Mouse (Mus musculus) megakaryocyte-erythroid progenitor cell, adult 5-6 weeks (primary cell): Measurements from ENCODE around the gene C1qtnf4. TPM values are rescaled to one million over a fixed set of nuclear protein-coding genes. Genes with fewer than 3 reads are reported as not detected.

ENCODE experiments used
- ATAC-seq: replicated peaks from 2 replicates; pipeline ENCODE4 v1.8.0; 2016; ENCODE audit warnings: mild to moderate bottlenecking, inconsistent platforms; ENCODE audit not compliant: severe bottlenecking, poor library complexity, low FRiP score, low TSS enrichment
- total RNA-seq, 2 experiments: library from RNA; stranded (forward) in 1 of 2; stranded (reverse) in 1 of 2; fragments of 200-1000, 215-1000 nt in 1 of 2; fragments of >200 nt in 1 of 2; fragmentation: Nextera tagmentation in 1 of 2; gene quantifications; 2 replicates each; pipeline ENCODE4 v1.2.3; 2014 to 2017

The C1qtnf4 gene
- not detected in 2 replicates for total RNA-seq (2014; fragmentation: Nextera tagmentation)
- not detected in 2 replicates for total RNA-seq (2017)

DNA sequence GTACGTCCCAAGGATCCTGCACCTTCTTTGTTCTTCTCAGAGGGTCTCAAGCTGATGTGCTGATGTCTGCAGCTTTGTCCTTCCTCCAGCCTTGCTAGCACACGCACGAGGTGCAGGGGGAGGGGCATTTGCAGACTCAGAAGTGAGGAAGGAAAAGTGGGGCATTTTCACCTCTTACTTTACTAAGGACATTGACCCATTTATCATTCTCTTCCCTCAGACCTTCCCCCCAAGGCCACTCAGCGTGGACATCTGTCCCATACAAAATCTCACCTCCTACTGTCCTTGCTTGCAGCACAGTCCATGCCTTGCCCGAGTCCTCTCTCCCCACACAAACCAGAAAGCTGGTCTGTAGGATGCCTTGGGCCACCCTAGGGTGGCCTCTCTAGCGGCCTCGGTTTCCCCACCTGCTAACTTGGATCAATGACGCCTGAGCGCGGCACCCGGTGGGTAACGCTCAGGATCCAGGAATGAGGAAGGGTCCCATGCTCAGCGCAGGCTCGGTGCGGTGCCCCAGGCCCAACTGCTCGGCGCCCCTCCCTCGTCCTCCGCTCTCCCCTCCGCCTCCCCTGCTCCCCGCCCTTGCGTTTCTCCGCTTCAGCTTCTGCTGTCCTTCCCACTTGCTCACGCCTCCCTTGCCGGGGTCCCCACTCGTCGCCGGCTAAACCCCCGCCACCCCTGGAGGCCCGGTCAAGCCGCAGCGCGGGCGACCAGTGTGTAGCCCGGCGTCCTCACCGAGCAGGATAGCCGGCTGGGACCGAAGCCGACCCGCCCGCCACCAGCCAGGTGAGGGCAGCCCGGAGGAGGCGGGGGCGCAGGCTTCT, at the start of gene C1qtnf4:
TSS of gene C1qtnf4 (plus strand) at position 643 of the 824 bp plus-strand sequence.
- no peak for ATAC-seq

DNA sequence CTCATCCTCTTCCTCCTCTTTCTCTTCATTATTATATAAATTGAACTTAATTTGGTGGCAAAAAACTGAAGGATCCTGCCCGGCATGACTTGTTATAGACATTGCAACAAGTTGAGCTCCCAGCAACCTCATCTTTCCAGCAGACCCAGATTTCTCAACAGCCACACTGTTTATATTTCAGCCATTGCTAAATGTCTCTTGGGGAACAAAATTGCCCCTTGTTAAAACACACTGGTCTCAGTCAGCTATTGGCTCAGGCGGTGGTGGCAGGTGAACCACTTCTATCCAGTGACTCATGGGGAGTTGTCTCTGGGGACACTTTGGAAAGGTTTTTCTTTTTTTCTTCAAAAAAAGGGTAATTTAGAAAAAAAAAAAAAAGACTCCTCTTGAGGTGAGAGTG, 47.0 kb upstream of the C1qtnf4 start:
- no peak for ATAC-seq

DNA sequence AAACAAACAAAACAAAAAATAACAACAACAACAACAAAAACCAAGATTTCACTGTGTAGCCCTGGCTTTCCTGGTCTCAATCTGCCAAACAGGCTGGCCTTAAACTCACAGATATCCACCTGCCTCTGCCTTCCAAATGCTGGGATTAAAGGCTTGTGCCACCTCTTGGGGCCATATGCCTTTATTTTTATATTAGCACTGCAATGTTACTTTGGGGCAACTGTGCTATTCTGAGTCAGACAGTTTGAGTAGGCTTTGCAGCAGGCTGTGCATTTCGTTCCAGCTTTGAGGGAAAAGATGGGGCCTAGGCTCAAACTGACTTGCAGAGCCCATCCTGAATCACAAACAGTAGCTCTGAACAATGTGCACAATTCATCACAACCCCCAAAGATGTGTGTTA, 42.0 kb upstream of the C1qtnf4 start:
- no peak for ATAC-seq

DNA sequence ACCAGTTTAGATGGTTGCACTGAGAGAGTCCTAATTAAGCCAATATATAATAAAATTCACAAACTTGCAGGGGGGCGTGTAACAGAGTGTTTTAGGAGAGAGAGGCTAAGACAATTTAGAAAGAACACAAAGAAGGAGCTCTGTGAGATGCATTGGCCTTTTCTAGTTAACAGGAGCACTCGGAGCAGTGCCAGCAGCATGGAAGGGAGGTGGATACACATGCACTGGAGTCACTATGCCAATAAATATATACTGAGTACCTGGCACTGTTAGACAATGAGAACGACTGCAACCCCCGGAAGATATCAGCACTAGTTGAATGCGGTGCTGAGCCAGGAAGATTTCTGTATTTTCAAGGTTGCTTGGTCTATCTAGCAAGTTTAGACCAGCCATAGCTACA, 41.4 kb upstream of the C1qtnf4 start:
- ATAC-seq: no peak

DNA sequence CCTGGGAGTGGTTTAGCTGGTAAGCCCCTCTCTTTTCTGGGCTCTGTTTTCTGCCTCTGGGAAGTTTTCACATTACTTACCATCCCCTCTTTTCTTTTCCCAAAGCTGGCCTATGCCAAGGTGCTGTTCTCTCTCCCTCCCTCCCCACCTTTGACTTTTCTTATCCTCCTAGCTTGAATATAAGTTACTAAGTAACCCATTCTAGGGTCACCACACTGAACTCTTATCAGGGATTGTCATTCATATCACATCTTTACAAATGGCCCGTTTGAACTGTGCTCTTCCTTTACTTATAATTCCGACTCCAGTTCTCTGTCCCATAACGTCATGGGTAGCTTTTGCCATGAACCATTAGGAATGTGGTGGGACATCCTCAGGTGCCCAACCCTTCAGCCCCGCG, 40.4 kb upstream of the C1qtnf4 start:
- ATAC-seq: no peak

DNA sequence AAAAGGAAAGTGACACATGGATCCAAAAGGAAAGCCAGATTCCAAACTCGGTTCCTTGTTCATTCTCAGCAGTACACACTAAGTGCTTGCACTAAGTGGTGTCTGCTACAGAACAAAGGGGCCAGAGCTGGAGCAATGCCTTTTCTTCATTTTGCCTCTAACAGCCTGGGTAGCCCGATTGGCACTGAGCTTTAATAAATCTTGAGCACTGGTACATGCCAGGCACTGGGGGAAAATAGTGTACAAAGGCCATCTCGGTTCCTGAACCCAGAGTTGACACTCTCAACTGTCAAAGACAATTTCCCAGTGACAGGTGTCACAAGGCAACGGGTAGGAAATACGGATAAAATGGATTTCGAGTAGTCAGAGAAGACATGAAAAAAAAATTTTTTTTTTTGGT, 39.5 kb upstream of the C1qtnf4 start:
- no peak for ATAC-seq

DNA sequence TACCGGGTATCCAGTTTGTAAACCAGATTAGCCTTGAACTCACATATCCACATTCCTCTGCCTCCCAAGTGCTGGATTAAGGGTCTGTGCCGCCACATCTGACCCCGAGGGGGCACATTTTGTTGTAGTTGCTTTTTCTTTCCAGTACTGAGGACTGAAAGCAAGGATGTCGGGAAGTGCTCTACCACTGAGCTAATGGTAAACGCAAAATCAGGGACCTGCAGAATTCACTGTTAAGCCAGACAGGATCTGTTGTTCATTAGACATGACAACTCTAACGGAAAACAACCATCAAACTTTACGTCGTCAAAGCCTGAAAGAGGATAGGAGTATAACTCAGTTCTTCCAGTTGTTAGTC, 39.1 kb upstream of the C1qtnf4 start:
- no peak for ATAC-seq

DNA sequence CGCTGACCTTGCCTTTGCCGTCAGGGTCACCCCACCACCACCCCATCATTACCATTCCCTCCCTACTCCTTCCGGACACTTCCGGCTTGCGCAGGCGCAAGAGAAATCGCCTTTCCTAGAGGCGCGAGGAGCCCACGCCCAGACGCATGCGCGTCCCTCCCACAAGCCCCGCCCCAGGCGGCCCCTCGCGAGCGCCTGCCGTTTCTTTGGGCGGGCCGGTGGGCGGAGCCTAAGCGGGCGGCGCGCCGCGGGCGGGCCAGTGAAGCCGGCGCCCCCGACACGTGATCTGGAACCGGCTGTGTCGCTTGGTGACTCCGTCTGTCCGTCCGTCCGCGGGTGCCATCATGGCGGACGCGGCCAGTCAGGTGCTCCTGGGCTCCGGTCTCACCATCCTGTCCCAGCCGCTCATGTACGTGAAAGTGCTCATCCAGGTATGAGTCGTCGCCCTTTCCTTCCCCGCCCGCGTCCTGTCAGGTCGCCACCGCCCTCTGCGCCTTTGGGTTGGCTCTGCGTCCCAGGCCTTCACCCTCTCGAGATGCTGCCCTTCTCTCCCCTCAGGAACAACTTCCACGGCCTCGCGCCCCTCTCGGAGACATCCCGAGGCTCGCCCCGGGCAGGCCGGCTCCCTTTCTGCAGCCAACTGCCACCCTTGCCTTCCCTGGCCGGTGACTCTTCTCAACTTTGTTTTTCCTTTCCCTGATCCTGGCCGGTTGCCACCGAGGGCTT, 38.5 kb upstream of the C1qtnf4 start, which contains the start of gene Mtch2:
TSS of gene Mtch2 (plus strand) at position 201 of the 726 bp plus-strand sequence.
- ATAC-seq: peak; percentile 91

DNA sequence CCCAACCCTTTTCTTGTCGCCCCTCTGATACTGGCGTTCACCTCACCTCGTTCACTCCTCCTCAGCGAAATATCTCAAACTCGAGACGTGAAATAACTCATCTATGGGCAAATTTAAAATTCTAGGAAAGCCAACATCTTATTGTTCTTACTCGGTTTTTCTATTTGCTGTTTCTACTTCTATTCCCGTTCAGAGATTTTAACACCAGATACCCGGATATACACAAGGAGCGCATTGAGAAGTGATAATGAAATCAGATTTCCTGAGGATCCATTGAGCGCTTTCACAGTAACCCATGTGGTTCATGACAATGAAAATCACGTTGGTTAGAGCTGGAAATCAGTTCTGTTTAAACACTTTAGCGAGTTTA, 38.0 kb upstream of the C1qtnf4 start:
- ATAC-seq: no peak

DNA sequence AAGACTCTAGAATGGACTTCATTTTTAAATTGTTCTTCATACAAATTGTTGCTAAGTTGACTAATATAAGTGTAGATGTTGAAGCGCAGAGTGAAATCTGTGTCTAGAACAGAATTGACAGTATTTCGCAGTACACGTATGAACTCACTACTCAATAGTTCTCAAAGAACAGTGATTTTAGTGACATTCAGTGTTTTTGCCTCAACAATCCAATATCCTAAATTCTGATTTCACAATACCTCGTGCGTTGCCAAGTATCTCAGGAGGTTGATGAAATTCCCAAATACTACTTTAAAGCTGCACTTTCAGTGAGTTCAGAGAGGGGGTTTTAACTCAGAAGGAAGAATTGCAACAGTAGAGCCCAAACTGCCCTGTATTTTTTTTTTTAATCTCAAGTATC, 37.3 kb upstream of the C1qtnf4 start:
- ATAC-seq: no peak

DNA sequence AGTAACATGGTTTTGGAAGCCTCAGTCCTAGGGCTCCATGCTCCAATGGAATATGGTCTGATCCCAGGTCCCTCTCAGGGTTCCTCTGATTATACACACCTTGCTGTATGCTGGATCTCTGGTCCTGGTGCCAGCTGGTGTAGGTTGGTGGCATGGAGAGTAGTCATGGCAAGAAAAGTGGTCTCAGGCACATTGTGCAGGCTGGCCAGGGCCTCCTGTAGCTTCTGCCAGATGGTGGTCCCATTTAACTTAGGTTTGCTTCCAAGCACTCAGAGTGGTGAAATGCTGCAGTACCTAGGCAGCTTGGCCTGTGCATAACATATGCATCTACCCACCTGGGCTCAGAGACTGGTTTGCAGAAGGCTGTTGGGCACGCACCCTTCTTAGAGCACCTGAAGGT, 35.3 kb upstream of the C1qtnf4 start:
- ATAC-seq: no peak

DNA sequence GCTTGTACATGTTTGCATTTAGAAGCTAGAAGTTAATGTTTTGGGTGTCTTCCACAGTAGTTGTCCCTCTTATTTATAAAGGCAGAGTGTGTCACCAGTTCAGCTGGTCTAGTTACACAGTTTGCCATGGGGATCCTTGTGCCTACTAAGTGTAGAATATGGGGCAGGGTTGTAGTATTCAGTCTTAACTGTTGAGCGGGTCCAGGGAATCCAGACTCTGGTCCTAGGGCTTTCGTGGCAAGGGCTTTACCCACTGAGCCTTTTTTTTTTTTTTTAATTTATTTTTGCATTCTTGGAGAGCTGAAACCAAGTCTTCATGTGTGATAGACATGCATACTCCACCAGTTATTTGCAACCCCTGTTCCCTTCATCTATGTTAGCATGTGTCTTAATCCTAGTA, 24.2 kb upstream of the C1qtnf4 start:
- no peak for ATAC-seq

DNA sequence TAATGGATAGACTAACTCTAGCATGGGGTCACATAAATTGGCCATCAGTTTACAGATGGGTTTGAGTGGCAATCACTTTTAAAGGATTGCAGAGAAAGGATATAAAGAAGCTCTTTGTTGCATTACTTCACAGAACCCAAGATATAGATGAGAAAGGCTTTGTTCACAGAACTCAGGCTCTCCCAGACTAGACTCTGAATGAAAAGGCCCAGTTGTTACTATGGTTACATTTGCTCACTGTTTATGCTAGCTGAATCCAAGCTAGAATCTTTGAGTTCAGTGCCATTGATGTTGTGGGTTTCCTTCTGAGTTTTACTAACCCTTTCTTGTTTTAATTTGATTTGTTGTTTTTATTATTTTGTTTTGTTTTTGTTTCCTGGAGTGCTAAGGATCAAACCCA, 21.5 kb upstream of the C1qtnf4 start:
- no peak for ATAC-seq

DNA sequence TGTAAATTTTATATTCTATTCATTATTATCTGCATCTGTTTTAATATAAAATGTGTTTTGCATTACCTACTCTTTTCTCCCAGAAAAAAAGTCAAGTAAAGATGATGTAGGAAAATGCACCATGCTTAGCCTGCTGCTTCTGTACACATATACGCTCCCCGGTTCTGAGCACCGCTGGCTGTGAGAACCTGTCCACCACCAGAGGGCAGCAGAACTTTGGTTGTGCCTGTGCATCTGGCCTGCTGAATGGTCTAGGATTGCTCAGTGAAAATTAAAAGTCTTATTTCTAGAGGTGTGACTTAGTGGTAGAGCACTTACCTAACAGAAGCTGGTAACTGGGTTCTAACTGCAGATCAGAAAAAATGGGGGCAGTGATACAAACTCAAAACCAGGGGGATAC, 19.1 kb upstream of the C1qtnf4 start:
- peak; percentile 56 for ATAC-seq

DNA sequence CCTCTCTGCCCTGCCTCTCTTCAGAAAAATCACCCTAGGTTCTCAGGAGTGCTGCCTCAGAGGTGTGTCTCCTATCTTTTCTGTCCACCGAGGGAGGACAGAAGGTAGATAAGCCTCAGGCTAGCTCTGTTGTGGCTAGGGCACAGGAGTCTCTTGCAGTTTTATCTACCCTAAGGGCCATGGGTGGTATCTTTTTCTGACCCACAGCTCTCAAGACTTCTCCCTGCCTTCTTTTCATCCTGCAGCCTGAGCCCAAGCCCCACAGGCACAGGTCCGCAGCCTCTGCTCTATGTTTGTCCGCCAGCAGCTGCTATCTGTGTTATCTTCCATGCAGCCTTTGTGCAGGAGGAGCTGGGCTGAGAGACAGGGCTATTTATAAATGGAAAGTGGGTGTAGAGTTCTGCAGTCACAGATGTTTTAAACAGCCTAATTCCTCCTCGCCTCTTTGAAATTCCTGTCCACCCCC, 15.5 kb upstream of the C1qtnf4 start:
- ATAC-seq: peak; percentile 92

DNA sequence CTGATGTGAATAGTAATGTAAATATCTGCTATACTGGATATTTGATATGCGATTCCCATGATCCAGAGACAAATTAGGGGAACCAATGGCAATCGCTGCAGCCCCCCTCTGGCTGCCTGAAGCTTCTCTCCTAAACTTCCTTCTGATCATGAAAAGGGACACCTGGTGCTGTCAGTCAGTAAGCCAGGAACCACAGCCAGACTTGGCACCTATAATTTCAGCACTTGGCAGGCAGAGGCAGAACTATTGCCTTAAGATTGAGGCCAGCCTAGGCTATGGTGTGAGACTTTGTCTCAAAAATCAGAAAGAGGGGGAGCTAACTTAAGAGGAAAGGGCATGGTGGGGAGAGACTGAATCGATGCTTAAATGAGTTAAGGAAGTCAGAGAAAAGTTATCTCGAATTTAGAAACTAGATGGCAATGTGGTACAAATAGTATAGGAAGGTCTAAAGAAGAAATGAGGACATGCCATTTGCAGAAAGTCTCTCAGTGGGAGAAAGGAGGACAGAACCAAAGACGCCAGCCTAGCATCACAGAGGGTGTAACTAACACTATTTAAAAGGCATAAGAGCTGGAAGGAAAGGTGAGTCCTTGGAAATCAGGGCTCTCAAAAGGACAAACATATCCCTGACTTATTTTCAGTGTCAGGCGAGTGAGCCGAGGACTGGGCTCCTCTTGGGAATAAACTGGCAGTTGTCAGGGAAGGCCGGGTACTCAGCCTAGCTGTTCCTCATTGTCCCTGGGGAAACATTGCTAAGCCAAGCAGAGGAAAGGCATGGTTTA, 14.3 kb upstream of the C1qtnf4 start:
- ATAC-seq: no peak

DNA sequence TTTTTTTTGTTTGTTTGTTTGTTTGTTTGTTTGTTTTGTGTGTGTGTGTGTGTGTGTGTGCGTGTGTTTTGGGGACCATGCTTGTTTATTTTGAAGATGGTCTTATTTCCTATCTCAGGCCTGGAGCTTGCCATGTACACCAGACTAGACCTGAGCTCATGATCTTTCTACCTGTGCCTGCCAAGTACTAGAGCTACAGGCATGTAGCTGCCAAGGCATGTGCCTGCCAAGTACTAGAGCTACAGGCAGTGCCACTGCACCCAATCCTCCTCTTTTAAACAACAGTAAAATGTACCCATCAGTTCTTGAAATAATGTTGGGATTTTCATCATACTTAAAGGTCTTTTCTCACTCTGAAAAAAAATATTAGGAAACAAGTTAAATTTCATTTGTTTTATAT, 11.6 kb upstream of the C1qtnf4 start:
- ATAC-seq: no peak

DNA sequence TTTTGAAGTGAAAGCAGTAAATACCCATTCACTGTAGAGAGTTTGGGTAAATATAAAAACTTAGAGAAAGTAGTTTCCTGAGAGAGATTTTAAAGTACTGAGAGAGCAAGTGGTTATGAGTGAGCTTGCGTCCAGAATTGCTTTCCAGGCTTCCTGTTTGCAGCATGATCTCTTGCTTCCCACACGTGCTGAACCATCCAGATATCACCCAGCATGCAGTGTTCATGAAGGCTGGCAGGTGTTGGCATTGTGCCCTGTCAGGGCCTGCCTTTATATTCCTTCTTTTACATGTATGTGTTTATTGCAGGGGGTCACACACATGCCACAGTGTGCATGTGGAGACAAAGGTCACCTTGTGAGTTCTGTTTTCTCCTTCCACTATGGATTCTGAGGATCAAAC, 10.4 kb upstream of the C1qtnf4 start:
- ATAC-seq: no peak

DNA sequence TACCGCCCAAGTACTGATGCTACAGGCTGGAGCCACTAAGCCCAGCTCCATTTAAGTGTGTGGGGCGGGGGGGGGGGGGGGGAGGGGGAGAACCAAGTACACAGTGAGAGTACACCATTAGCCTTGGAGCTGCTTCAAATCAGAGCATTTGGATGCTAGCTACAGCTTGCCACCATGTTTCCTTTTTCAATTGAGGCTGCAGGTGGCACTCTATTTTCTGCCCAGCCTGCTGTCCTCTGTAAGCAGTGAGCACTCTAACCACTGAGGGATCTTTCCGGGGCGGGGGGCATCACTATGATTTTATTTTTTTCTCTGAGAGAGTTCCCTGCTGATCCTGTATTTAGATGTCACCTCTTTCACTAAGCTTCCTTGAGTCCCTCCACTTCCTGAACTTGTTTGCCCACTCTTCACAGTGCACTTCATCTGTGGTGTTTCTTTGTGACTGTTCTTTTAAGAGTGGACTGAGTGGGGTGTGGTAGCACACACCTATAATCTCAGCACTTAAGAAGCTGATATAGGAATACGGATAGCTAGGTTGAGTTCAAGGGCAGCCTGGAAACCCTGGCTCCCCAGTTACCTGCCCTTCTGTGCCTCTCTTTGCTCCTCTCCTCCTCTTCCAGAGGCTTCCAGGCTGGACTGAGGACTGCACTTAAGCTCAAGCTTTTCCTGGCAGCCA, 7.9 kb upstream of the C1qtnf4 start:
- no peak for ATAC-seq

DNA sequence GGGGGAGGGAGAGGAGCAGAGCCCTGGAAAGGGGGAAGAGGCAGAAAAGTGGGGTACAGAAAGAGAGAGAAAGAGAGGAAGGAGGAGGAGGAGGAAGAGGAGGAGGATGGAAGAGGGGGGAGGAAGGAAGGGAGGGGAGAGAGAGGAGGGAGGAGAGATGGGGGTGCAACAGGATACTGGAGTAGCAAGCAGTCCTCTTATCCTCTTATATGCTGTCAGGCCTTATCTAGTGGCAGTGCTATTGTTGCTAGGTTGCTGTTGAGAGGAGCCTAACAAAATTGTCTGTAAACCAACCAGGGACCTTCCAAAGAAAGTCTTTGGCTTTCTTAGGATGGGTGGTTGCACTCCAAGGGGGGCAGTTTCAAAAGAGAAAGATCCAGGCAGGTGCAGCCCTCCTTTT, 6.2 kb upstream of the C1qtnf4 start:
- ATAC-seq: peak; percentile 48; the same call in 1 of the 2 replicates
